Comparison of ENCODE assay signal across 15 mouse cellular contexts in the genomic region with DNA sequence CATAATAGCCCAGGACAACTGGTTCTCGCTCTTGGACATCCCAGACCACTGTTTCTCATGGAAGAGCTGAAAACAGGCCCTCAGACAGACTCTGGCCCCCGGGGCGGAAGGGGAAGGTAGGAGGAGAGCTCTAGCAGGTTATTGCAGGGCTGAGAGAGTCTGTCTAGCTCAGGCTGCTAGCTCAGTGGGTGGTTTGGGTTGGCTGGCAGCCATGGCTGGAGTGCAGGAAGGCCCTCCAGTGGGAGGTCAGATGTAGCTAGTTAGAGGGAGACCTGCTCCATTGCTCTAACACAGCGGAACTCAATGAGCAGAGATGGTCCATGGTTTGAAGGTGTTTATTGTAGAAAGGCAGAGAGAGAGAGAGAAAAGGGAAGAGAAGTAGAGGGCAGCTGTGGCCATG.
"Had no signal": no experiment of that assay in that cellular context is flagged by ENCODE, and none has a peak within 500 bp of the region (broad histone marks: within the 10 kb centered on the region; RNA-seq: fewer than 3 reads in every experiment).

No protein-coding gene starts in this region.

- DNase-seq: kidney, postnatal 14 days; lung, adult 2 months; lung, postnatal 14 days; right cerebral cortex, adult 18-20 months; right cerebral cortex, postnatal 25 days; thymus, adult 2 months; thymus, postnatal 25 days had no signal

- H3K4me1 ChIP-seq: kidney, embryonic 15.5 days; limb, embryonic 10.5 days; liver, embryonic 15.5 days; megakaryocyte, embryonic 14.5 days; midbrain, embryonic 12.5 days had no signal

- H3K27me3 ChIP-seq: kidney, embryonic 15.5 days; liver, embryonic 15.5 days; megakaryocyte, embryonic 14.5 days; midbrain, embryonic 12.5 days had no signal

- H3K27ac ChIP-seq: kidney, embryonic 15.5 days; left cerebral cortex, adult 2 months; limb, embryonic 10.5 days; liver, embryonic 15.5 days; macrophage; midbrain, embryonic 12.5 days had no signal

- H3K9me3 ChIP-seq: kidney, embryonic 15.5 days; limb, embryonic 10.5 days; liver, embryonic 15.5 days; midbrain, embryonic 12.5 days had no signal

- H3K4me3 ChIP-seq: kidney, embryonic 15.5 days; left cerebral cortex, adult 2 months; limb, embryonic 10.5 days; liver, embryonic 15.5 days; megakaryocyte, embryonic 14.5 days; midbrain, embryonic 12.5 days had no signal

- H3K36me3 ChIP-seq: kidney, embryonic 15.5 days; limb, embryonic 10.5 days; liver, embryonic 15.5 days; midbrain, embryonic 12.5 days had no signal

- H3K9ac ChIP-seq: kidney, embryonic 15.5 days; liver, embryonic 15.5 days; midbrain, embryonic 12.5 days had no signal

- H3K4me2 ChIP-seq: kidney, embryonic 15.5 days; liver, embryonic 11.5 days; liver, embryonic 15.5 days; midbrain, embryonic 12.5 days had no signal
